Comparison of ENCODE assay signal across 12 mouse cellular contexts in the genomic region with DNA sequence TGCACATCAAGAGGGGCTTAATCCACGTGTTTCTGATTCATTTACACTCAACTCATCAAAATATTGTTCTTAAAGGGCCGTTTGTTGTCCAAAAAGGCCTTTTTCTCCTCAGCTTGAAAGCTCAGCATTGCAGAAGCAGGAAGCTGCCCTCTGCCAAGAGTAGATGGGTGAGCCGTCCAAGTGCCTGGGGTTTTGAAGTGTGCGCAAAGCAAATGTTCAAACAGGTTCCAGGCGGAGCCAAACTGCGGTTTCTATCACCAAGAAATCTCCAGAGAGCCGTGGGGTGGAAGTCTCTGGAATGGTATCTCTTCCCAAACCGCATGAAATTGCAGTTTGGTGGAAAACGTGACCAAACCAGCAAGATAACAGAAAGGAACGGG.
DNase-seq lines count a peak whose midpoint lies in the region; ATAC-seq lines count a peak whose summit lies in the region.
"Had no signal": no experiment of that assay in that cellular context is flagged by ENCODE, and none has a peak within 500 bp of the region (broad histone marks: within the 10 kb centered on the region; RNA-seq: fewer than 3 reads in every experiment).

No protein-coding gene starts in this region.

- H3K4me2 ChIP-seq in lung, embryonic 15.5 days, result peak overlapping the region; percentile 38
- H3K4me2 ChIP-seq in kidney, embryonic 16.5 days (replicated peaks; ENCODE audit: low read depth, low read length), result no peak overlapping the region
- H3K4me2 ChIP-seq: heart, embryonic 12.5 days; neural tube, embryonic 13.5 days; stomach, embryonic 15.5 days had no signal

- peak; percentile 21 for DNase-seq in ovary, adult 18-20 months (ENCODE audit: low spot score)
- no peak for DNase-seq in ovary, postnatal 14 days (ENCODE audit: low spot score)
- DNase-seq in gonadal fat pad, adult 2 months (ENCODE audit: low read depth), result peak; percentile 24
- peak; percentile 25 for DNase-seq in skeletal muscle tissue, adult 2 months (ENCODE audit: low read depth, low spot score)
- DNase-seq in T-cell, adult 2 months (ENCODE audit: low spot score), result no peak
- DNase-seq: adrenal gland, postnatal 25 days; kidney, adult 9 months had no signal

- peaks cover 27% of the 10 kb centered on the region for H3K4me1 ChIP-seq in lung, embryonic 15.5 days
- peaks cover 5% of the 10 kb centered on the region; the same call in 1 of the 2 replicates for H3K4me1 ChIP-seq in kidney, embryonic 16.5 days (ENCODE audit: insufficient read depth, low read length)
- H3K4me1 ChIP-seq: neural tube, embryonic 13.5 days; stomach, embryonic 15.5 days had no signal

- WGBS in lung, embryonic 15.5 days, result 12% methylated on average over 10 of the region's 10 CpGs
- WGBS in kidney, embryonic 16.5 days, result 52% methylated on average over 10 of the region's 10 CpGs

- ATAC-seq in lung, embryonic 15.5 days (ENCODE audit: borderline replicate concordance, extremely low read depth, low FRiP score, low TSS enrichment), result peak; percentile 35; the same call in 1 of the 2 replicates
- ATAC-seq in kidney, embryonic 16.5 days (ENCODE audit: low FRiP score, low TSS enrichment), result no peak

- no peaks in the 10 kb centered on the region for H3K36me3 ChIP-seq in lung, embryonic 15.5 days
- H3K36me3 ChIP-seq in kidney, embryonic 16.5 days (ENCODE audit: insufficient read depth, low read length), result no peaks in the 10 kb centered on the region
- H3K36me3 ChIP-seq: heart, embryonic 12.5 days; neural tube, embryonic 13.5 days; stomach, embryonic 15.5 days had no signal

- no peaks in the 10 kb centered on the region for H3K9me3 ChIP-seq in lung, embryonic 15.5 days
- H3K9me3 ChIP-seq in kidney, embryonic 16.5 days (ENCODE audit: low read length), result no peaks in the 10 kb centered on the region
- H3K9me3 ChIP-seq: heart, embryonic 12.5 days; neural tube, embryonic 13.5 days; stomach, embryonic 15.5 days had no signal

- H3K27me3 ChIP-seq in lung, embryonic 15.5 days, result no peaks in the 10 kb centered on the region
- no peaks in the 10 kb centered on the region for H3K27me3 ChIP-seq in kidney, embryonic 16.5 days (ENCODE audit: insufficient read depth, low read length)
- H3K27me3 ChIP-seq: heart, embryonic 12.5 days; neural tube, embryonic 13.5 days; stomach, embryonic 15.5 days had no signal

- H3K27ac ChIP-seq in lung, embryonic 15.5 days, result peak overlapping the region; percentile 68
- no peak overlapping the region for H3K27ac ChIP-seq in kidney, embryonic 16.5 days (ENCODE audit: low read length)
- H3K27ac ChIP-seq: neural tube, embryonic 13.5 days; stomach, embryonic 15.5 days had no signal

- H3K9ac ChIP-seq in lung, embryonic 15.5 days, result no peak overlapping the region
- H3K9ac ChIP-seq in kidney, embryonic 16.5 days (replicated peaks; ENCODE audit: low read length), result no peak overlapping the region
- H3K9ac ChIP-seq: heart, embryonic 12.5 days; neural tube, embryonic 13.5 days; stomach, embryonic 15.5 days had no signal

- no peak overlapping the region for H3K4me3 ChIP-seq in lung, embryonic 15.5 days
- H3K4me3 ChIP-seq in kidney, embryonic 16.5 days (ENCODE audit: low read length), result no peak overlapping the region
- H3K4me3 ChIP-seq: heart, embryonic 12.5 days; neural tube, embryonic 13.5 days; stomach, embryonic 15.5 days had no signal

Comparison
In these comparisons a context has a peak if more than half of its experiments do, and no peak if none do; other contexts are left out.
1. DNase-seq: peak in ovary, adult 18-20 months (single experiment), gonadal fat pad, adult 2 months (single experiment) and skeletal muscle tissue, adult 2 months (single experiment); none in ovary, postnatal 14 days (single experiment) and T-cell, adult 2 months (single experiment).